Mouse (Mus musculus) myocyte (in vitro differentiated cells): ENCODE measurements around the gene Reps2. TPM values are rescaled to one million over a fixed set of nuclear protein-coding genes. Genes with fewer than 3 reads are reported as not detected.

Source experiments
- H3K27me3 ChIP-seq: one replicate; pipeline ENCODE4 v1.6.1; 2011; ENCODE audit not compliant: control insufficient read depth, insufficient read depth, insufficient read length
- H3K36me3 ChIP-seq: one replicate; pipeline ENCODE4 v1.6.1; 2011; ENCODE audit not compliant: control insufficient read depth, insufficient read depth
- H3K4me2 ChIP-seq: one replicate; pipeline ENCODE4 v1.6.1; 2011; ENCODE audit warnings: low read depth, control low read depth
- H3K4me3 ChIP-seq: one replicate; pipeline ENCODE4 v1.5.1; 2011; ENCODE audit warnings: mild to moderate bottlenecking, control low read depth, moderate library complexity
- H3K79me2 ChIP-seq: one replicate; pipeline ENCODE4 v1.6.1; 2011; ENCODE audit not compliant: control insufficient read depth, insufficient read depth
- H3ac ChIP-seq: one replicate; pipeline ENCODE4 v1.6.1; 2011; ENCODE audit not compliant: control insufficient read depth, insufficient read length
- CEBPB ChIP-seq: IDR thresholded peaks from 2 replicates; pipeline ENCODE4 v1.6.1; 2011; ENCODE audit warnings: mild to moderate bottlenecking, moderate library complexity; ENCODE audit not compliant: poor library complexity, insufficient read depth, severe bottlenecking
- E2F4 ChIP-seq: IDR thresholded peaks from one replicate; pipeline ENCODE4 v1.6.1; 2011; ENCODE audit warnings: mild to moderate bottlenecking, control low read depth, moderate library complexity; ENCODE audit not compliant: insufficient read depth
- MAX ChIP-seq: IDR thresholded peaks from one replicate; pipeline ENCODE4 v1.6.1; 2011; ENCODE audit warnings: low read depth, mild to moderate bottlenecking, control low read depth
- MYOD1 ChIP-seq, 3 experiments: IDR thresholded peaks; one replicate each; pipeline ENCODE4 v1.6.1; 2011; ENCODE audit warnings: control low read depth in 2 of 3, low read depth in 2 of 3, mild to moderate bottlenecking in 2 of 3, moderate library complexity in 1 of 3; ENCODE audit not compliant: insufficient read length in 2 of 3, control insufficient read depth in 1 of 3
- MYOG ChIP-seq, 3 experiments: IDR thresholded peaks; one replicate each; pipeline ENCODE4 v1.6.1; 2011; ENCODE audit warnings: control low read depth in 2 of 3, low read depth in 2 of 3, mild to moderate bottlenecking in 2 of 3; ENCODE audit not compliant: insufficient read length in 2 of 3, control insufficient read depth in 1 of 3, insufficient read depth in 1 of 3
- POLR2AphosphoS2 ChIP-seq: IDR thresholded peaks from one replicate; pipeline ENCODE4 v1.6.1; 2011; ENCODE audit warnings: low read depth, control low read depth; ENCODE audit not compliant: insufficient read length
- REST ChIP-seq: IDR thresholded peaks from one replicate; pipeline ENCODE4 v1.6.1; 2011; ENCODE audit warnings: mild to moderate bottlenecking, control low read depth, moderate library complexity; ENCODE audit not compliant: insufficient read depth, insufficient read length
- SRF ChIP-seq: IDR thresholded peaks from one replicate; pipeline ENCODE4 v1.6.1; 2011; ENCODE audit warnings: low read depth; ENCODE audit not compliant: control insufficient read depth, insufficient read length
- TCF3 ChIP-seq: IDR thresholded peaks from one replicate; pipeline ENCODE4 v1.6.1; 2011; ENCODE audit warnings: low read depth, control low read depth; ENCODE audit not compliant: insufficient read length
- USF1 ChIP-seq: IDR thresholded peaks from one replicate; pipeline ENCODE4 v1.6.1; 2011; ENCODE audit warnings: low read depth, mild to moderate bottlenecking, control low read depth, moderate library complexity
- polyA plus RNA-seq: library from polyadenylated mRNA; unstranded; fragments of >200 nt; fragmentation: generic; extraction: Trizol; gene quantifications from one replicate; pipeline ENCODE4 v1.2.1, GENCODE M21; 2012; ENCODE audit warnings: missing spikeins

Gene Reps2
- polyA plus RNA-seq, 1 experiment, result 0.05 TPM

DNA sequence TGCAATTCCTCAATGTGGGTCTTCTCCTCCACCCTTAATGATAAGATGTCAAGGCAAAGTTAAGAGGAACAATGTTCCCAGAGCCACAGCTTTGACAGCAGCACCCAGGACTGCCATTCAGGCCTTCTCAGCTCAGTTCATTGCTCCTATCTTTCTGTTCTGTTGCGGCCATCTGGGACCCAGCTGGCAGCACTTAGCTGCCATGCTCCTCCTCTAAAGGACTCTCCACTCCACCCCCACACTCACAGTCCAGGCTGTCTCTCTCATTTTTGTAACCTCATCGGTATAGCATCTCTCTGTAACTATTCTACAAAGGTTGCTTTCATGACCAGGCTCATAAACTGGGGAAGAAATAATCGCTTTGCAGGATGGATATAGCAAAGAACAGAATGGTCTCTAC is 241.0 kb downstream of the Reps2 start:
- Histone ChIP-seq H3K36me3 (no peaks in the 10 kb centered on the region), H3K4me3 (no peak overlapping the region), H3K79me2 (no peaks in the 10 kb centered on the region), H3K4me2 (no peak overlapping the region), H3K27me3 (no peaks in the 10 kb centered on the region), H3ac (no peak overlapping the region)
- TF ChIP-seq MAX (no peak), MYOD1 (IDR thresholded peaks at IDR 0.05; ENCODE audit: control insufficient read depth in 1 of 3, insufficient read length in 2 of 3, low read depth in 2 of 3) (no peak), POLR2AphosphoS2 (no peak), MYOG (IDR thresholded peaks at IDR 0.05; ENCODE audit: control insufficient read depth in 1 of 3, insufficient read depth in 1 of 3, insufficient read length in 2 of 3, low read depth in 2 of 3) (no peak), E2F4 (no peak), SRF (no peak), TCF3 (no peak), USF1 (no peak), REST (no peak)

DNA sequence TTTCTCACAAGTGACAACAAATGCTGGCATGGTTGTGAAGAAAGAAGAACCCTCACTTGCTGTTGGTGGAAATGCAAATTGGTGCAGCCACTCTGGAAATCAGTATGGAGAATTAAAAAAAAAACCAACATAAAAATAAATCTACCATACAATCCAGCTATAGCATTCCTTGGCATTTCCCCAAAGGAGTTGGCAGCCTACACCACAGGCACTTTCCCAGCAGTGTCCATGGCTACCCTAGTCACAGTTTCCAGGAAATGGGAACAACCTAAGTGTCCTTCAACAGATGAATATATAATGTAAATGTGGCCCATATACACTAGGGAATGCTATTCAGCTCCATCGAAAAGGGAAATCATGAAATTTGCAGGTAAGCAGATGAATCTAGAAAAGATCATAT is 262.7 kb downstream of the Reps2 start:
- Histone ChIP-seq H3K36me3 (no peaks in the 10 kb centered on the region), H3K27me3 (no peaks in the 10 kb centered on the region), H3K4me3 (no peak overlapping the region), H3K79me2 (no peaks in the 10 kb centered on the region), H3K4me2 (no peak overlapping the region), H3ac (no peak overlapping the region)
- TF ChIP-seq MYOD1 (IDR thresholded peaks at IDR 0.05; ENCODE audit: control insufficient read depth in 1 of 3, insufficient read length in 2 of 3, low read depth in 2 of 3), result no peak
- TF ChIP-seq SRF, result no peak
- TF ChIP-seq TCF3, result no peak
- no peak for TF ChIP-seq POLR2AphosphoS2
- no peak for TF ChIP-seq USF1

DNA sequence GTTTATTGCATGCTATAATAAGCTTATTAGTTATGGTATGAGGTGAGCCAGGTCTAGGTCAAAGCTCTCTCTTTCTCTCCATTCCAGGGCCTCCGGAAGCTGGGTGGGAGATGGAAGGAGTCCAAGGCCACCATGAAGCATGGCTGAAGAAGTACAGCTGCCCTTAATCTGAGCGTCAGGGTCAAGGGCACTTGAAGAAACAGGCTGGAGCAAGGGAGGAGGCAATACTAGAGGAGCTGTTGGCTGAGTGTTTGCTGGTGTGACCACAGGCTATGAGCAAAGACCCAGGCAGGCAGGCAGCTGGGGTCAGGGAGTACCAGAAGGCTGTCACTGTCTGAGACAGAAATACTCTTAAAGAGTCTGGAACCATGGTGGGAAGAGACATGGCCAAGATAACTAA is 280.2 kb downstream of the Reps2 start:
- H3K27me3 ChIP-seq, result no peaks in the 10 kb centered on the region
- H3K4me2 ChIP-seq, result no peak overlapping the region
- H3K79me2 ChIP-seq, result no peaks in the 10 kb centered on the region
- H3K36me3 ChIP-seq, result no peaks in the 10 kb centered on the region
- H3ac ChIP-seq, result no peak overlapping the region
- TF ChIP-seq MYOG (IDR thresholded peaks at IDR 0.05; ENCODE audit: control insufficient read depth in 1 of 3, insufficient read depth in 1 of 3, insufficient read length in 2 of 3, low read depth in 2 of 3) (no peak), CEBPB (no peak), SRF (no peak), MYOD1 (IDR thresholded peaks at IDR 0.05; ENCODE audit: control insufficient read depth in 1 of 3, insufficient read length in 2 of 3, low read depth in 2 of 3) (peak in 1 of 3 experiments; percentile 8), REST (no peak)
- H3K4me3 ChIP-seq, result no peak overlapping the region

Other genes starting within 250 kb of the Reps2 start
- gene Rbbp7, start 116.8 kb upstream of the Reps2 start, polyA plus RNA-seq, result 98.8 TPM
- 1.8 TPM for gene Txlng, start 185.8 kb upstream of the Reps2 start, polyA plus RNA-seq
- 25.6 TPM for gene Syap1, start 244.8 kb upstream of the Reps2 start, polyA plus RNA-seq